Mouse (Mus musculus): Measurements from ENCODE around the gene Gm11168. TPM values are rescaled to one million over a fixed set of nuclear protein-coding genes. Genes with fewer than 3 reads are reported as not detected.
A peak's percentile ranks its signal among the peaks of the same experiment; 100 is the strongest.
"Not testable (repeated sequence)": the region's sequence is repeated elsewhere in the genome, so short reads cannot be mapped to it uniquely, and the experiment has no call there.

Gm11168 gene
- total and polyA plus RNA-seq, 2 experiments = not detected

DNA sequence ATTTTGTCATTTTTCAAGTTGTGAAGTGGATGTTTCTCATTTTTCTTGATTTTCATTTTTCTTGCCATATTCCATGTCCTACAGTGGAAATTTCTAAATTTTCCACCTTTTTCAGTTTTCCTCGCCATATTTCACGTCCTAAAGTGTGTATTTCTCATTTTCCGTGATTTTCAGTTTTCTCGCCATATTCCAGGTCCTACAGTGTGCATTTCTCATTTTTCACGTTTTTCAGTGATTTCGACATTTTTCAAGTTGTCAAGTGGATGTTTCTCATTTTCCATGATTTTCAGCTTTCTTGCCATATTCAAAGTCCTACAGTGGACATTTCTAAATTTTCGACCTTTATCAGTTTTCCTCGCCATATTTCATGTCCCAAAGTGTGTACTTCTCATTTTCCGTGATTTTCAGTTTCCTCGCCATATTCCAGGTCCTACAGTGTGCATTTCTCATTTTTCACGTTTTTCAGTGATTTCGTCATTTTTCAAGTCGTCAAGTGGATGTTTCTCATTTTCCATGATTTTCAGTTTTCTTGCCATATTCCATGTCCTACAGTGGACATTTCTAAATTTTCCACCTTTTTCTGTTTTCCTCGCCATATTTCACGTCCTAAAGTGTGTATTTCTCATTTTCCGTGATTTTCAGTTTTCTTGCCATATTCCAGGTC is 21.0 kb downstream of the Gm11168 start:
- not testable (repeated sequence) for H3K79me2 ChIP-seq (ENCODE audit: control insufficient read depth, insufficient read depth, low read length); H3K36me3 ChIP-seq (ENCODE audit: control insufficient read depth, insufficient read depth, low read length); H3K27ac ChIP-seq (replicated peaks; ENCODE audit: insufficient read depth, low read depth, low read length); H3K27me3 ChIP-seq (ENCODE audit: control insufficient read depth, insufficient read depth, low read length); DNase-seq (ENCODE audit: extremely low read depth, low read depth, low spot score); H3K9ac ChIP-seq (ENCODE audit: low read depth, low read length); H3K4me1 ChIP-seq (ENCODE audit: control insufficient read depth, insufficient read depth, low read length); H3K4me3 ChIP-seq (ENCODE audit: insufficient read depth, low read depth, low read length)
- WGBS = 78% methylated on average over 16 of the region's 16 CpGs

DNA sequence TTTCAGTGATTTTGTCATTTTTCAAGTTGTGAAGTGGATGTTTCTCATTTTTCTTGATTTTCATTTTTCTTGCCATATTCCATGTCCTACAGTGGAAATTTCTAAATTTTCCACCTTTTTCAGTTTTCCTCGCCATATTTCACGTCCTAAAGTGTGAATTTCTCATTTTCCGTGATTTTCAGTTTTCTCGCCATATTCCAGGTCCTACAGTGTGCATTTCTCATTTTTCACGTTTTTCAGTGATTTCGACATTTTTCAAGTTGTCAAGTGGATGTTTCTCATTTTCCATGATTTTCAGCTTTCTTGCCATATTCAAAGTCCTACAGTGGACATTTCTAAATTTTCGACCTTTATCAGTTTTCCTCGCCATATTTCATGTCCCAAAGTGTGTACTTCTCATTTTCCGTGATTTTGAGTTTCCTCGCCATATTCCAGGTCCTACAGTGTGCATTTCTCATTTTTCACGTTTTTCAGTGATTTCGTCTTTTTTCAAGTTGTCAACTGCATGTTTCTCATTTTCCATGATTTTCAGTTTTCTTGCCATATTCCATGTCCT is 21.8 kb downstream of the Gm11168 start, which contains the start of gene Gm10717:
Gene Gm10717 (plus strand): TSS at position 506 of the 556 bp plus-strand sequence.
- H3K36me3 ChIP-seq (ENCODE audit: control insufficient read depth, insufficient read depth, low read length); H3K27ac ChIP-seq (replicated peaks; ENCODE audit: insufficient read depth, low read depth, low read length); H3K4me1 ChIP-seq (ENCODE audit: control insufficient read depth, insufficient read depth, low read length); H3K9ac ChIP-seq (ENCODE audit: low read depth, low read length); H3K79me2 ChIP-seq (ENCODE audit: control insufficient read depth, insufficient read depth, low read length); H3K4me3 ChIP-seq (ENCODE audit: insufficient read depth, low read depth, low read length); DNase-seq (ENCODE audit: extremely low read depth, low read depth, low spot score); H3K27me3 ChIP-seq (ENCODE audit: control insufficient read depth, insufficient read depth, low read length): not testable (repeated sequence)
- WGBS = 71% methylated on average over 12 of the region's 12 CpGs

DNA sequence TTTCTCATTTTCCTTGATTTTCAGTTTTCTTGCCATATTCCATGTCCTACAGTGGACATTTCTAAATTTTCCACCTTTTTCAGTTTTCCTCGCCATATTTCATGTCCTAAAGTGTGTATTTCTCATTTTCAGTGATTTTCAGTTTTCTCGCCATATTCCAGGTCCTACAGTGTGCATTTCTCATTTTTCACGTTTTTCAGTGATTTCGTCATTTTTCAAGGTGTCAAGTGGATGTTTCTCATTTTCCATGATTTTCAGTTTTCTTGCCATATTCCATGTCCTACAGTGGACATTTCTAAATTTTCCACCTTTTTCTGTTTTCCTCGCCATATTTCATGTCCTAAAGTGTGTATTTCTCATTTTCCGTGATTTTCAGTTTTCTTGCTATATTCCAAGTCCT is 22.5 kb downstream of the Gm11168 start:
- H3K4me3 ChIP-seq (ENCODE audit: insufficient read depth, low read depth, low read length); H3K36me3 ChIP-seq (ENCODE audit: control insufficient read depth, insufficient read depth, low read length); H3K79me2 ChIP-seq (ENCODE audit: control insufficient read depth, insufficient read depth, low read length); H3K9ac ChIP-seq (ENCODE audit: low read depth, low read length); H3K27ac ChIP-seq (replicated peaks; ENCODE audit: insufficient read depth, low read depth, low read length); DNase-seq (ENCODE audit: extremely low read depth, low read depth, low spot score); H3K27me3 ChIP-seq (ENCODE audit: control insufficient read depth, insufficient read depth, low read length); H3K4me1 ChIP-seq (ENCODE audit: control insufficient read depth, insufficient read depth, low read length): not testable (repeated sequence)
- 75% methylated on average over 5 of the region's 6 CpGs for WGBS

DNA sequence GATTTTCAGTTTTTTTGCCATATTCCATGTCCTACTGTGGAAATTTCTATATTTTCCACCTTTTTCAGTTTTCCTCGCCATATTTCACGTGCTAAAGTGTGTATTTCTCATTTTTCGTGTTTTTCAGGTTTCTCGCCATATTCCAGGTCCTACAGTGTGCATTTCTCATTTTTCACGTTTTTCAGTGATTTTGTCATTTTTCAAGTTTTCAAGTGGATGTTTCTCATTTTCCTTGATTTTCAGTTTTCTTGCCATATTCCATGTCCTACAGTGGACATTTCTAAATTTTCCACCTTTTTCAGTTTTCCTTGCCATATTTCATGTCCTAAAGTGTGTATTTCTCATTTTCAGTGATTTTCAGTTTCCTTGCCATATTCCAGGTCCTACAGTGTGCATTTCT is 23.0 kb downstream of the Gm11168 start:
- H3K36me3 ChIP-seq (ENCODE audit: control insufficient read depth, insufficient read depth, low read length); H3K9ac ChIP-seq (ENCODE audit: low read depth, low read length); H3K27ac ChIP-seq (replicated peaks; ENCODE audit: insufficient read depth, low read depth, low read length); DNase-seq (ENCODE audit: extremely low read depth, low read depth, low spot score); H3K79me2 ChIP-seq (ENCODE audit: control insufficient read depth, insufficient read depth, low read length); H3K4me3 ChIP-seq (ENCODE audit: insufficient read depth, low read depth, low read length); H3K4me1 ChIP-seq (ENCODE audit: control insufficient read depth, insufficient read depth, low read length); H3K27me3 ChIP-seq (ENCODE audit: control insufficient read depth, insufficient read depth, low read length): not testable (repeated sequence)
- WGBS = 74% methylated on average over 5 of the region's 5 CpGs

DNA sequence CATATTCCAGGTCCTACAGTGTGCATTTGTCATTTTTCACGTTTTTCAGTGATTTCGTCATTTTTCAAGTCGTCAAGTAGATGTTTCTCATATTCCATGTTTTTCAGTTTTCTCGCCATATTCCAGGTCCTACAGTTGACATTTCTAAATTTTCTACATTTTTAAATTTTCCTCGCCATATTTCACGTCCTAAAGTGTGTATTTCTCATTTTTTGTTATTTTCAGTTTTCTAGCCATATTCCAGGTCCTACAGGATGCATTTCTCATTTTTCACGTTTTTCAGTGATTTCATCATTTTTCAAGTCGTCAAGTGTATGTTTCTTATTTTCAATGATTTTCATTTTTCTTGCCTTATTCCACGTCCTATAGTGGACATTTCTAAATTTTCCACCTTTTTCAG is 23.6 kb downstream of the Gm11168 start:
- H3K4me1 ChIP-seq (ENCODE audit: control insufficient read depth, insufficient read depth, low read length); H3K4me3 ChIP-seq (ENCODE audit: insufficient read depth, low read depth, low read length); H3K27me3 ChIP-seq (ENCODE audit: control insufficient read depth, insufficient read depth, low read length); H3K79me2 ChIP-seq (ENCODE audit: control insufficient read depth, insufficient read depth, low read length); H3K27ac ChIP-seq (replicated peaks; ENCODE audit: insufficient read depth, low read depth, low read length); DNase-seq (ENCODE audit: extremely low read depth, low read depth, low spot score); H3K9ac ChIP-seq (ENCODE audit: low read depth, low read length); H3K36me3 ChIP-seq (ENCODE audit: control insufficient read depth, insufficient read depth, low read length): not testable (repeated sequence)
- 68% methylated on average over 9 of the region's 9 CpGs for WGBS

DNA sequence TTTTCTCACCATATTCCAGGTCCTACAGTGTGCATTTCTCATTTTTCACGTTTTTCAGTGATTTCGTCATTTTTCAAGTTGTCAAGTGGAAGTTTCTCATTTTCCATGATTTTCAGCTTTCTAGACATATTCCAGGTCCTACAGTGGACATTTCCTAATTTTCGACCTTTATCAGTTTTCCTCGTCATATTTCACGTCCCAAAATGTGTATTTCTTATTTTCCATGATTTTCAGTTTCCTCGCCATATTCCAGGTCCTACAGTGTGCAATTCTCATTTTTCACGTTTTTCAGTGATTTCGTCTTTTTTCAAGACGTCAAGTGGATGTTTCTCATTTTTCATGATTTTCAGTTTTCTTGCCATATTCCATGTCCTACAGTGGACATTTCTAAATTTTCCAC is 24.1 kb downstream of the Gm11168 start:
- not testable (repeated sequence) for H3K9ac ChIP-seq (ENCODE audit: low read depth, low read length); H3K79me2 ChIP-seq (ENCODE audit: control insufficient read depth, insufficient read depth, low read length); H3K4me3 ChIP-seq (ENCODE audit: insufficient read depth, low read depth, low read length); H3K27ac ChIP-seq (replicated peaks; ENCODE audit: insufficient read depth, low read depth, low read length); H3K27me3 ChIP-seq (ENCODE audit: control insufficient read depth, insufficient read depth, low read length); H3K36me3 ChIP-seq (ENCODE audit: control insufficient read depth, insufficient read depth, low read length); H3K4me1 ChIP-seq (ENCODE audit: control insufficient read depth, insufficient read depth, low read length)
- WGBS = 71% methylated on average over 9 of the region's 9 CpGs
- peak; percentile 52 for DNase-seq (ENCODE audit: extremely low read depth, low read depth, low spot score)

DNA sequence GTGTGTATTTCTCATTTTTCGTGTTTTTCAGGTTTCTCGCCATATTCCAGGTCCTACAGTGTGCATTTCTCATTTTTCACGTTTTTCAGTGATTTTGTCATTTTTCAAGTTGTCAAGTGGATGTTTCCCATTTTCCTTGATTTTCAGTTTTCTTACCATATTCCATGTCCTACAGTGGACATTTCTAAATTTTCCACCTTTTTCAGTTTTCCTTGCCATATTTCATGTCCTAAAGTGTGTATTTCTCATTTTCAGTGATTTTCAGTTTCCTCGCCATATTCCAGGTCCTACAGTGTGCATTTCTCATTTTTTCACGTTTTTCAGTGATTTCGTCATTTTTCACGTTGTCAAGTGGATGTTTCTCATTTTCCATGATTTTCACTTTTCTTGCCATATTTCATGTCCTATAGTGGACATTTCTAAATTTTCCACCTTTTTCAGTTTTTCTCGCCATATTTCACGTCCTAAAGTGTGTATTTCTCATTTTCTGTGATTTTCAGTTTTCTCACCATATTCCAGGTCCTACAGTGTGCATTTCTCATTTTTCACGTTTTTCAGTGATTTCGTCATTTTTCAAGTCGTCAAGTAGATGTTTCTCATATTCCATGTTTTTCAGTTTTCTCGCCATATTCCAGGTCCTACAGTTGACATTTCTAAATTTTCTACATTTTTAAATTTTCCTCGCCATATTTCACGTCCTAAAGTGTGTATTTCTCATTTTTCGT is 26.3 kb downstream of the Gm11168 start:
- H3K4me3 ChIP-seq (ENCODE audit: insufficient read depth, low read depth, low read length); DNase-seq (ENCODE audit: extremely low read depth, low read depth, low spot score); H3K79me2 ChIP-seq (ENCODE audit: control insufficient read depth, insufficient read depth, low read length); H3K4me1 ChIP-seq (ENCODE audit: control insufficient read depth, insufficient read depth, low read length); H3K27me3 ChIP-seq (ENCODE audit: control insufficient read depth, insufficient read depth, low read length); H3K27ac ChIP-seq (replicated peaks; ENCODE audit: insufficient read depth, low read depth, low read length); H3K36me3 ChIP-seq (ENCODE audit: control insufficient read depth, insufficient read depth, low read length); H3K9ac ChIP-seq (ENCODE audit: low read depth, low read length): not testable (repeated sequence)
- WGBS = 67% methylated on average over 14 of the region's 16 CpGs

DNA sequence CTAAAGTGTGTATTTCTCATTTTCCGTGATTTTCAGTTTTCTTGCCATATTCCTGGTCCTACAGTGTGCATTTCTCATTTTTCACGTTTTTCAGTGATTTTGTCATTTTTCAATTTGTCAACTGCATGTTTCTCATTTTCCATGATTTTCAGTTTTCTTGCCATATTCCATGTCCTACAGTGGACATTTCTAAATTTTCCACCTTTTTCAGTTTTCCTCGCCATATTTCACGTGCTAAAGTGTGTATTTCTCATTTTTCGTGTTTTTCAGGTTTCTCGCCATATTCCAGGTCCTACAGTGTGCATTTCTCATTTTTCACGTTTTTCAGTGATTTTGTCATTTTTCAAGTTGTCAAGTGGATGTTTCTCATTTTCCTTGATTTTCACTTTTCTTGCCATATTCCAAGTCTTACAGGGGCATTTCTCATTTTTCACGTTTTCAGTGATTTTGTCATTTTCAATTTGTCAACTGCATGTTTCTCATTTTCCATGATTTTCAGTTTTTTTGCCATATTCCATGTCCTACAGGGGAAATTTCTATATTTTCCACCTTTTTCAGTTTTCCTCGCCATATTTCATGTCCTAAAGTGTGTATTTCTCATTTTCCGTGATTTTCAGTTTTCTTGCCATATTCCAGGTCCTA is 27.7 kb downstream of the Gm11168 start:
- H3K79me2 ChIP-seq (ENCODE audit: control insufficient read depth, insufficient read depth, low read length); H3K27me3 ChIP-seq (ENCODE audit: control insufficient read depth, insufficient read depth, low read length); H3K4me1 ChIP-seq (ENCODE audit: control insufficient read depth, insufficient read depth, low read length); H3K9ac ChIP-seq (ENCODE audit: low read depth, low read length); H3K4me3 ChIP-seq (ENCODE audit: insufficient read depth, low read depth, low read length); H3K27ac ChIP-seq (replicated peaks; ENCODE audit: insufficient read depth, low read depth, low read length); H3K36me3 ChIP-seq (ENCODE audit: control insufficient read depth, insufficient read depth, low read length): not testable (repeated sequence)
- peak; percentile 82 for DNase-seq (ENCODE audit: extremely low read depth, low read depth, low spot score)
- 53% methylated on average over 3 of the region's 10 CpGs for WGBS

DNA sequence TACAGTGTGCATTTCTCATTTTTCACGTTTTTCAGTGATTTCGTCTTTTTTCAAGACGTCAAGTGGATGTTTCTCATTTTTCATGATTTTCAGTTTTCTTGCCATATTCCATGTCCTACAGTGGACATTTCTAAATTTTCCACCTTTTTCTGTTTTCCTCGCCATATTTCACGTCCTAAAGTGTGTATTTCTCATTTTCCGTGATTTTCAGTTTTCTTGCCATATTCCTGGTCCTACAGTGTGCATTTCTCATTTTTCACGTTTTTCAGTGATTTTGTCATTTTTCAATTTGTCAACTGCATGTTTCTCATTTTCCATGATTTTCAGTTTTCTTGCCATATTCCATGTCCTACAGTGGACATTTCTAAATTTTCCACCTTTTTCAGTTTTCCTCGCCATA is 31.2 kb downstream of the Gm11168 start, which contains the start of gene Gm17535:
Gene Gm17535 (plus strand): TSS at position 301 of the 400 bp plus-strand sequence.
- not testable (repeated sequence) for H3K79me2 ChIP-seq (ENCODE audit: control insufficient read depth, insufficient read depth, low read length); DNase-seq (ENCODE audit: extremely low read depth, low read depth, low spot score); H3K27me3 ChIP-seq (ENCODE audit: control insufficient read depth, insufficient read depth, low read length); H3K9ac ChIP-seq (ENCODE audit: low read depth, low read length); H3K27ac ChIP-seq (replicated peaks; ENCODE audit: insufficient read depth, low read depth, low read length); H3K36me3 ChIP-seq (ENCODE audit: control insufficient read depth, insufficient read depth, low read length); H3K4me1 ChIP-seq (ENCODE audit: control insufficient read depth, insufficient read depth, low read length); H3K4me3 ChIP-seq (ENCODE audit: insufficient read depth, low read depth, low read length)
- WGBS = 50% methylated on average over 1 of the region's 8 CpGs
